Mouse (Mus musculus): ENCODE data around the gene Otulin.

DNA sequence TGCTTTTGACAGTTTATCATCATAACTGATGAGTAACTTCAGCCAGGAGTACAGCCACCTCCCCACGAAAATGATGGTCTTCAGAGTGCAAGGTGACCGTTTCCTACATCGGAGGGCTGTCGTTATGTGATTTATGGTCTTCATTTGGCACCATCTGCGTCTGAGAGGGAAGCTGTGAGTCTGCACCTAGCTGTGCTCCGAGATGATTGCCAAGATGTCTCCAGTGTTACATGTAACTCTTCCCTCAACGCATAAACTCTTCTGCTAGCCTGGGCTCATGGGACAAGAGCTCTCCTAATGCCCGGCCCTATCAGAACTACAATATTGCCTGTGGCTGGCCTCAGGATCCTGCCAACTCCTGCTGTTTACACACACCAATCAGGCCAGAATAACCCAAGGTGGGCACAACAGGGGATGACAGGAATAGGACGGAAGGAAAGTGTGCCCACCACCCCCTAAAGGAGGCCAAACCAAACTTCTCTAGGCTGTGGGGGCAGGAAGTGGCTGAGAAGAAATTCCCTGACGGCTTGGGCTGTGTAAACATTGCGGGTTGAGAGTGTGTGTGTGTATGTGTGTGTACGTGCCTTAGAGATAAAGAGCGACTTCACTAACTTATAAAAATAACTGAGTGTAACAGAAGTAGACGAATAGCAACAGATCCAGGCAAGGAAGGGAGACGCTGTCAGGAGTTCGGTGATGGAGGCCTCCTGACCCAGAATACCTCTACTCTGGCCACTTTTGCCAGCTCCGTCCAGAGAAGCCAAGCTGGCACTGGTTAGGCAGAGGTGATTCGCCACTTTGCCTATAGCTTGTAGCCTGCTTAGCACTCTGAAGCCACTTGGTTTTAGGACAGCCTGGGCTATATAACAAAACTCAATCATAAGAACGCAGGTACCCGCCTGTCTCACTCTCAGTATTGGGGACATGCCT lies 126.4 kb downstream of the Otulin start:
- TF ChIP-seq CTCF (IDR thresholded peaks at IDR 0.05) (no peak), POLR2A (IDR thresholded peaks at IDR 0.05; ENCODE audit: insufficient read depth, low read depth, low read length) (no peak)

Data from heart, adult 2 months (tissue).